Mouse (Mus musculus) layer of hippocampus, adult 8-10 months (tissue): ENCODE data around the gene Znhit1. TPM values are rescaled to one million over a fixed set of nuclear protein-coding genes. Genes with fewer than 3 reads are reported as not detected.
"Not testable (repeated sequence)": the region's sequence is repeated elsewhere in the genome, so short reads cannot be mapped to it uniquely, and the experiment has no call there.

Experiments used
- DNase-seq, 2 experiments: peaks; one replicate each; pipeline ENCODE4 v3.0.0; 2022; ENCODE audit warnings: low spot score in 2 of 2
- total RNA-seq, 4 experiments: library from RNA; stranded (reverse); gene quantifications; 2 replicates each; pipeline ENCODE4 v1.2.4; 2022

Gene Znhit1
- total RNA-seq, 4 experiments from 2014 or later = 74.8 to 87.6 (median 80.4) TPM

DNA sequence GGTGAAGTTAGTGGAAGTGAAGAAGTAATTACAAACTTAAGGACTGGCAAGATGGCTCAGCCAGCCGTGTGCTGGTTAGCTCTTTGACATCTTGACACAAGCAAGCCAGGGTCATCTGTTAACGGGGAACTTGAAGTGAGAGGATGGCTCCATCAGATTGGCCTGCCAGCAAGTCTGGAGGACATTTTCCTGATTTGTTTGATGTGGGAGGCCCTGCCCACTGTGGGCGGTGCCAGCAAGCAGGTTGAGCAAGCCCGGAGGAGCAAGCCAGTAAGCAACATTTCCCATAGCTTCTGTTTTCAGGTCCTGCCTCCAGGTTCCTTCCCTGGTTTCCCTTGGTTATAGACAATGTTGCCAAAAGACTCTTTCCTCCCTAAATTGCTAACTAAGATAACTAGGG is 32.2 kb downstream of the Znhit1 start:
- DNase-seq = no peak

DNA sequence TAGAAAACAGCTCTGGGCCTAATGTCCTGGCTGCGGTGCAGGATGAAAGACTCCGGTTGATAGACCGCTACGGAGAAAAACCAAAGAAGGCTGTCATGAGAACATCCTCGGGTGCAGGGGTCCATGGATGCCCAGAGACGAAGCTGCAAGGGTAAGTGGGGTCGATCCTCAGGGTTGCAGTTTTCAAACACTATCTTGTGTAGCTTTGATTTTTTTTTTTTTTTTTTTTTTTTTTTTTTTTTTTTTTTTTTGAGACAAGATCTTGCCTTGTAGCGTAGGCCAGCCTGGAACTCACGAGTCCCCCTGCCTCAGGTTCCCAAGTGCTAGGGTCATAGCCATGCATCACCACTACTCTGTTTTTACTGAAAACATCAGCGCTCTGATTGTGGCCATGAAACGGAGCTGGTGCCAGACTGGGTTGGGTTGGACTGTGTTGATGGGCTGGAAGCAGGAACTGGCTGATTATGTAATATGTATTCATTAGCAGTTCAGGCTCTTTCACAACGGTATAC is 34.3 kb downstream of the Znhit1 start:
- peak in 1 of 2 experiments; percentile 49 for DNase-seq

DNA sequence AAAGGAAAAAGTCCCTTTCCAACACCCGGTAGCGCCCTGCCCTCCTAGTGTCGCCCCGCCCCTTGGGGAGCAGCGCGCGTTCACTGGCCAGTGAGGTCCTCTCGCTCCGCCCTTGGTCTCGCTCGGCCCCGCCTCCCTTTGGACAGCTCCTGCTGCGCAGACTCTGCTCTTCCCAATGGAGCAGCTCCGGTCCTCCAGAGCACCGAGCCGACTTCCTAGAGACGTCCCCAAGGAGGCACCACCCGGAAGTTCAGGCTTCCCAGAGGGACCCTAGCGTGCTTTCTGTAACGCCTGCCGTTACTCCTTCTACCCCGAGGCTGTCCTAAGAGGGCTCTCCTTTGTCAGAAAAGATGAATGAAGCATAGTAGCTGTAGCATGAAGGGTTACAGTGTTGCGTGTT is 34.8 kb downstream of the Znhit1 start, which contains the start of gene Fis1:
Fis1 (plus strand) TSS at position 261 of the 400 bp plus-strand sequence.
- DNase-seq = peak; percentile 94 to 95

DNA sequence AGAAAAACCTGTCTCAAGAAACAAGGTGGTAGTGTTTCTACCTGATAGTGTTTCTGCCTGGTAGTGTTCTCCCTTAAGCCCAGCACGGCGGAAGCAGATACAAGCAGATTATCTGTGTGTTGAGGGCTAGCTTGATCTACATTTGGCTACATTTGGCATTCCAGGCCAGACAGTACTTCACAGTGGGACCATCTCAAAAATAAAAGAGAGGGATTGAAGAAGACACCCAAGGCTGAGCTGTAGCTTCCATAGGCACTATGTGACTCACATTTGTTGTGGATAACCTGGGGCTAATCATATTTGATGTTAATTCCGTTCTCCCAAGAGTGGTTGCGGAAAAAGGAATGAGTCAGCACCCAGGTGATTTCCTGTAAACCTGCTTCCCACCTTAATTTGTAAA is 35.7 kb downstream of the Znhit1 start:
- DNase-seq = no peak

DNA sequence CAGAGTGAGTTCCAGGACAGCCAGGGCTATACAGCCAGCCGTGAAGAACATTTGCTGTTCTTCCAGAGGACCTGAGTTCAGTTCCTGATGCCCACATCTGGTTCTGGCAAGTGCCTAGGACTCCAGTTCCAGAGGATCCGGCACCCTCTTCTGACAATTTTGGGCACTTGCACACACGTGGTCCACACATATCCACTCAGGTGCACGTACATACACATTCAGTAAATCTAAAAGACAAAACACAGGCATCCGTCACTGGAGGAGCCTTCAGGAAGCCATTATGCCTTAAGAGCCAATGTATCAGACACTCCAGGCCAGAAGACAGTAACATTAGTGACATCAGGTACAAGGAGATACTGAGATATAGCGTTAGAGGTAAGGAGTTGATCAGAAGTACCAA is 37.3 kb downstream of the Znhit1 start:
- DNase-seq = no peak

DNA sequence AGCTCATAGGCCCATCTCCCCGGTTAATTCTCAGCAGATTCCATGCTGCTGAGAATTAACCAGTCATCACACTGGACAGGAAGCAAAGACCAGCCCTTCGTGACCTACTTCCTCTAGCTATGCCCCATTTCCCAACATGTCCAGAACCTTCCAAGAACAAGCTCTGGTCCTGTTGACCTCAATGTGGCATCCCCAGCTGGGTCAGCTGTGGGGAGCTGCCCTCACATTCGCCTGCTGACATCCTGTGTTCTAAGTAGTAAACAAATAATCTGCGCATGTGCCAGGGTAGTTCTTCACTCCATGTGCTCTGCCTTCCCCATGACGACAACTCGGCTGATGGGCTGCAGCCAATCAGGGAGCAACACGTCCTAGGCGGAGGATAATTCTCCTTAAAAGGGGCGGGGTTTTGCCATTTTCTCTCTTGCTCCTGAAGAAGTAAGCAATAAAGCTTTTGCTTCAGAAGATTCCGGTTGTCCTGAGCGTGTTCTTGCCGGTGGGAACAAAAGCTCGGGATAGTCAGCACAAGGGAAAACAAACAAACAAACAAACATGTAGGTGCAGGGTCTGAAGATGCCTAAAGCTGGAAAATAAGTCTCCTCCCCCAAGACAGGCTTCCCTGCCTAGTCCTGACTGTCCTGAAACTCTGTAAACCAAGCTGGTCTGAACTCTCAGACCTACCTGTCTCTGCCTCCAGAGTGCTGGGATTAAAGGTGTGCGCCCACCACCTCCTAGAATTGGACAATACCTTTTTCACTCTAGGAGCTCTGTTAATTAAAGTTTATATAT is 38.1 kb downstream of the Znhit1 start:
- DNase-seq = not testable (repeated sequence)

DNA sequence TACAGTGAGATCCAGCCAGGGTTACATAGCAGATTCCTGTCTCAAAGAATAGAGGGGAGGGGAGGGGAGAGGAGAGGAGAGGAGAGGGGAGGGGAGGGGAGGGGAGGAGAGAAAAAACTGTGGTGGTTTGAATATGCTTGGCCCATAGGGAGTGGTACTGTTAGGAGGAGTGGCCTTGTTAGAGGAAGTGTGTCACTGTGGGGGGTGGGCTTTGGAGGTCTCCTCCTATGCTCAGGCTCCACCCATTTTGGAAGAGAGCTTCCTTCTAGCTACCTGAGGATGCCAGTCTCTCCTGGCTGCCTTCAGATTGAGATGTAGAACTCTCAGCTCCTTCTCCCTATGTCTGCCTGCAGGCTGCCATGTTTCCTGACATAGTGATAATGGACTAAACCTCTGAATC is 39.9 kb downstream of the Znhit1 start:
- no peak for DNase-seq

DNA sequence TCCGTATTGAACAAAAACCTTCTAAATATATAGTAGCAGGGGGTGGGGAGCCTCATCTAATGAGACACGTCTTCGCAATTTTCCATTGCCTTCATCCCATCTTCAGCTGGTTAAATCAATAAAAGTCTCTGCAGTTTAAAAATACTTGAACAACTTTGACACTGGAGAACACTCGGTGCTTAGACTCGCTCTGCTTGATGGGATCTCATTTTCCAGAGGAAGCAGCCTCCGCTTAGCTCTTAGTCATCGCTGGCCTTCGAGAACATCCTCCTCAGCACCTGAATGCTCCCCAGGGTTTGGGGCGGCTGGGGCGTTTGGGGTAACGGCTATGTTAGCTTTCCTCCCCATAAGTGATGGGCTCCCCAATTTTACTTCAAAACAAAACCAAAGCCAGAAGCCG is 42.7 kb downstream of the Znhit1 start:
- DNase-seq = no peak

DNA sequence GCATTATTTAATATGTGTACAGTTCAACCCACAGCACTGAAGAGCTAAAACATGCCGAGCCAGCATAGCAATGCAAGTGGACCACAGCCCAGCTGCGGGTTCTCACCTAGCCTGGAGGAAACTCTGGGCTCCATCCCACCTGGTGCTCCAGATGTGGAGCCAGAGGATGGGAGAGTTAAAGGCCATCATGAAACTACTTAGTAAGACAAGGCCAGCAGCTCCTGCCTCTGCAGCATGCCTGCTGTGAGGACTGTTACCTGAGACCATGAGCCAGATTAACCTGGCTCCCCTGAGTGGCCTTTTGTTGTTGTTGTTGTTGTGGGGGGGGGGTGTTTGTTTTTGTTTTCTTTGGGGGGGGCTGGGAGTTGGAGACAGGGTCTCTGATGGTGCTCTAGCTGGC is 44.4 kb downstream of the Znhit1 start:
- no peak for DNase-seq

DNA sequence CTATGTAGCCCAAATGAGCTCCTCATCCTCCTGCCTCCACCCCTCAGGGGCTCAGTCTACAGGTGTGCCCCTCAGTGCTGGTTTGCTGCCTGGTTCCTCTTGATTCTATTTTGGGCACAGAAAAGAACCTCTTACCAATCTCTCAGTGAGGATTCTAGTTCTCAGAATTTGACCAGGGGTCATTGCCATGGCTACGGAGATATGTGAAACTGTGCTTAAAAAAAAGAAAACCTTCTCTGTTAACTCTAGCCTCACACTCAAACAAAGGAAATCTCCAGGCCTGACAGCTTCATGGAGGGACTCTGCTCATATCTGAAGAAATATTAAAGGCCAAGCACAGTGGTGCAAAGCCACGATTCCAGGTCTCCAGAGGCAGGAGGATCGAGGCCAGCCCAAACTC is 45.0 kb downstream of the Znhit1 start:
- DNase-seq = no peak

DNA sequence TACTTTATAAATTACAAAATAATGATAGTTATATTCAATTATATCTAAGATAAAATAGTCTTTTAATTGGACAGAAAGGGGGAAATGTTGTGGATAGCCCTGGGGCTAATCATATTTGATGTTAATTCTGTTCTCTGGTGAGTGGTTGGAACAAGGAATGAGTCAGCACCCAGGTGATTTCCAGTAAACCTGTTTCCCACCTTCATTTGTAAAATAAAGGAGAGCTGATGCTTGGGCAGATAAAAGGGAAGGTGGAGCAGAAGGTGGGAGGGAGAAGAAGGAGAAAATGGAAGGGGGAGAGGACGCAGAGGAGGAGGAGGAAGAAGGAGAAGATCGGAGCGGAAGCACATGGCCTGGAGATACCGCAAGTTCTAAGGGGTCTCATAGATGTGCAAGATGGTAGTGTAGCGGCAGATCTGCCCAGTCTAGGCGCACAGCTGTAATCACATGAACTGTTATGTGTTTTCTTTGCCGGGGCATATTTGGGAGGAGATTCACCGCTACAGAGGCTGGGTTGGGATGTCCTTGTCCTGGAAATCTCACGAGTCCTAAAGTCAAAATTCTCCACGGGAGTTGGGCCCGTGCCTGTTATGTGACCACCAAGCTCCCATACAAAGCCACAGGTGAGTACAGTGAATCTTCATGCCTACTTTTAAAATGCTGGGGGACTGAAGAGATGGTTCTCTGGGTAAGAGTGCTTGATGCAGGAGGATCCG is 46.8 kb downstream of the Znhit1 start:
- DNase-seq = no peak

DNA sequence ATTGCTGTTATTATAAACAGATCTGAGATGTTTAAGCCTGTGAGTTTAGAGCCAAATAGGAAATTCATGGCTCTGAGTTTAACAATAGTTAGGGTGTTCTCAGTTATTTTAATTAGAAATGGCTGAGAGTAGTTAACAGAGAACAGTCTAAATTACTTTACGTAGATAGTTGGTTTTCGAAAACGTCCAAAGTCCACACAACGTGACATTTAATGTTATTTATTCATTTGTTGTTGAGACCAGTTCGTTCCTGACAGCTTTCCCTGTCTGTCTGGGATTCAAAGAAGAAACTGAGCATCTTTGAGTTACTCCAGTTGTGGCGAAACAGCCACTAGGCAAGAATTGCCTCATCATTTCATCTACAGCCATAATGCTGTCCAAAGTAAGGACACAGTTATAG is 47.8 kb downstream of the Znhit1 start:
- not testable (repeated sequence) for DNase-seq

DNA sequence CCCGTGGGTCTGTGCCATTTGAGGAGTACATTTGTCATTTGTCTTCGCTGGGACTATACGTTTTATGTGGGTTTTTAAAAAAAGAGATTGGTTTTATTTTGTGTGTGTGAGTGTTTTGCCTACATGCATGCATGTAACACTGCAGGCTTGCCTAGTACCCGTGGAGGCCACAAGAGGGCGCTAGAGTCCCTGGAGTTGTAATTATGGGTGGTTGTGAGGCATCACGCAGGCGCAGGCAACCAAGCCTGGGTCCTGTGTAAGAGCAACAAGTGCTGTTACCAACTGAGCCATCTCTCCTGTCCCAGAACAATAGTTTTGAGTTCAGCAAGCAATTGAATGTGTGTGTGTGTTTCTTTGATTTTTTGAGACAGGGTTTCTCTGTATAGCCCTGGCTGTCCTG is 48.5 kb downstream of the Znhit1 start:
- DNase-seq = no peak

DNA sequence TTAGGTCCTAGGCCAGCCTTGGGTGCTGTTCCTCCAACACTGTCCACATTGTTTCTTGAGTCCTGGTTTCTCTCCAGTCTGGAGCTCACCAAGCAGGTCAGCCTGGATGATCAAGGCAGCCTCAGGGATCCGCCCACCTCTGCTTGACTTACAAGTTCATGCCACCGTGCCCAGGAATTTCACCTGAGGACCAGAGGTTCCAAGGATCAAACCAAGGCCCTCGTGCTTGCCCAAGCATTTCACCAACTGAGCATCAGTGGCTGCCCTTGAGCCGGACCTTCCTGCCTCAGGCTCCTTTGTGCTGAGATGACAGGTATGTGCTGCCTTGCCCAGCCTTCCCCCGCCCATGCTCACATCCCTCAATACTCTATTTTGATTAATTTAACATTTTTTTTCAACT is 50.2 kb downstream of the Znhit1 start:
- no peak for DNase-seq

DNA sequence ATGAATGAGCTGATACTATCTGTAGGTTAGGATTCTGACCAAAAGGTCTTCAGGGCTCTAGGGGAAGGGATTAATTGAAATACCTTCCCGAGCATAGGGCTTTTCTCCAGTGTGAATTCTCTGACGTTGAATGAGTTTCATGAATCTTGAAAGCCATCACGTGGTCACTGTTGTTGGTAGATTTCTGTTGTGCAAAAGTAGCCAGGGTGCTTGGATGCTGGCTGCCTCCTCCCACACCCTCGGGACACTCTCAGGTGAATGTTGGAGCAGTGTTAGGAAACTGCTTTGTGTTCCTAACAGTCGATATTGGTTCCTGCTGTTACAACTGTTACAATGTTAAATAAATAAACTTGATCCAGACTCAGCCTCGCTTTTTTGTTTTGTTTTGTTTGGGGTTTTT is 51.1 kb downstream of the Znhit1 start:
- DNase-seq = no peak

DNA sequence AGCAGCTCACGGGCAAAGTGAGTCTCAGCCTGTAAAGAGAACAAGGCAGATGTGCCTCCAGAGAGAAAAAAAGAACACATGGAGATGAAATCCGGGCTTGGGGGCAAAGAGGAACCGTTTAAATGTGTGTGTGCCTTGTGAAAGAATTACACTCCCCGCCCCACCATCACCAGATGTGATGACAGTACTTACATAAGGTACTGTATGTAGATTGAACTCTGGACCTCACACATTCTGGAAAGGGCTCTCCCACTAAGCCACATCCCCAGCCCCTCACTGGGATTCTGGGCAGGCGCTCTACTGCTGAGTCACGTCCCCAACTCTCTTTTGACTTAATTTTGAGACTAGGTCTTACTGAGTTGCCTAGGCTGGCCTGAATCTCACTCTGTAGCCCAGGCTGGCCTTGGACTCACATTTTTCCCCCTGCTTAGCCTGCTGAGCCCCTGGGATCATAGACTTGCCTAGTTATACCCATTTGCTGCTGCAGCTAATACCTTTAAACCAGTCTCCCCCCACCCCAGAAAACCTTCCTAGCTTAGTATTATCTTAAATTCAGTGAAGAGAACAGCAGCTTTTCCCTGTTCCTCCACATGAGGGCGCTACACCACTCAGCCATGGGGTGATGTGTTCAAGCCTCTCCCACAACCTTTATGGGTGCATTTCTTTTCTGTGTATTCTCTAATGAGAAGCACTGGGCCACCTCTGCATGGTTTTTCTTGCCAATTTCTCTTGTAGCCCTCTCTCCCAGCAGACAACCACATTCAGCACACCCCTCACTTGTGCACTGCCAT is 51.7 kb downstream of the Znhit1 start:
- DNase-seq = no peak

DNA sequence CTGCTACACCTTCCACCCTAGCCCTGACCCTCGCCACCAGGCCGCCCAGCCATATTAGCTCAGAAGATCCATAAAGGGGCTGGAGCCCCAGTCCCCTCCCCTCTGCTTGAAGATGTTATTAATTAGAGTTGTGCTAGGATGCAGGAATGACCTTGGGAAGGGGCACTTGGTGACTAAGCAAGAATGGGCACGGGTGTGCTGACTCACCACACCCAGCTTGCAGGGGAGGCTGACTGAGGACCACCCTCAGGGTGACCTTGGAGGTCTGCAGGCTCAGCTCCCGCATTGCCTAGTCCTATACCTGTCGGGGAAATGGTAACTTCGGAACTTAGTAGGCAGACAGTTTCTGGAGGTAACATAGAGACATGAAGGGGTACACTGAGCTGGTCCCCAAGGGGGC is 53.9 kb downstream of the Znhit1 start:
- no peak for DNase-seq

DNA sequence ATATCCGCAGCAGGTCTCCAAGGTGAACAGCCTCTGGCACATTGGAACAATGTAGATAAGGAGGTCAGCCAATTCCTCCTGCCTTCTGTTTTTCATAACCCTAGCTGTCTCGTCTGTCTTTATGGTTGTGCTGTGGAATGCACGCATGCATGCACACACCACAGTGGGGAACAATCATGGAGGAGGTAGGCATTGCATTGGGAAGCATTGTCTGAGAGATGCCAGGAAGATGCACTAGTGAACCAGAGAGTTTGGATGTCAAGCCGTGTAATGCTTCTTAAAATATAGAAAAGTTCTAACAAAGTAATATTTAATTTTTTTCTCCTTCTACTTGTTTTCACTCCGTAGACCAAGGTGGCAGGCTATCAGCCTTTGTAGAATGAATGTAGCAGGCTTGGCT is 54.9 kb downstream of the Znhit1 start:
- no peak for DNase-seq
